Mouse (Mus musculus): ENCODE data around the gene Gm49383.

DNA sequence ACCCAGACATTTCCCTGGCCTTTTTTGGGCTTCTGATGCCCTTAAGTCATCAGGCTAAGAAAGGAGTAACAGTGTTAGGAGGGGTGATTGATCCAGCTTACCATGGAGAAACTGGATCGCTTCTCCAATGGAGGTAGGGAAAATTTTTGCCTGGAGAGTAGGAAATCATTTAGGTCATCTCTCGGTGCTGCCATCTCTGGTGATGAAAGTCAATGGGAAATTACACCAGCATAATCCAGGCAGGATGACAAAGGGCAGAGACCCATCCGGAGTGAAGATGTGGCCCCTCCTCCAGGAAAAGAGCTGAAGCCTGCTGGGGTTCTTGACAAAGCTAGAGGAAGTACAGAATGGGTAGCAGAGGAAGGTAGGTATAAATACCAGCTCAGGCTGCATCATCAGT lies 41.4 kb upstream of the Gm49383 start:
- TF ChIP-seq TAL1 (IDR thresholded peaks at IDR 0.05; ENCODE audit: low read length): no peak
- TF ChIP-seq GATA1 (IDR thresholded peaks at IDR 0.05; ENCODE audit: low read length): no peak

Data from erythroblast, embryonic 14.5 days (primary cell).